Mouse (Mus musculus): ENCODE results near the gene Fam83c. TPM values are rescaled to one million over a fixed set of nuclear protein-coding genes. Genes with fewer than 3 reads are reported as not detected.

Gene Fam83c
- polyA plus RNA-seq, 1 experiment from 2014 or later, result 0.14 TPM

- Histone ChIP-seq H3K4me1 (ENCODE audit: control insufficient read depth, insufficient read depth, low read length) (no peaks in the 10 kb centered on the region), H3K27me3 (ENCODE audit: control insufficient read depth, insufficient read depth, low read length) (peaks cover 9% of the 10 kb centered on the region), H3K27ac (replicated peaks; ENCODE audit: low read depth, low read length) (no peak overlapping the region), H3K4me3 (ENCODE audit: low read depth, low read length) (no peak overlapping the region), H3K4me2 (ENCODE audit: low read depth, low read length) (no peak overlapping the region), H3K36me3 (replicated peaks; ENCODE audit: control insufficient read depth, insufficient read depth, low read depth, low read length) (no peaks in the 10 kb centered on the region), H3K9ac (replicated peaks; ENCODE audit: low read length) (no peak overlapping the region), H3K9me3 (replicated peaks; ENCODE audit: control insufficient read depth, low read length) (no peaks in the 10 kb centered on the region)
- no peak for ATAC-seq (replicated peaks; ENCODE audit: insufficient number of reproducible peaks, low FRiP score, low TSS enrichment, low read depth)
- 72% methylated on average over 3 of the region's 3 CpGs for WGBS
- DNase-seq (ENCODE audit: low spot score), result no peak
Measured at GRCm38 (mm10) chr2:155779506-155779905, 55.1 kb downstream of the Fam83c start.

- Histone ChIP-seq H3K9me3 (replicated peaks; ENCODE audit: control insufficient read depth, low read length) (no peaks in the 10 kb centered on the region), H3K4me1 (ENCODE audit: control insufficient read depth, insufficient read depth, low read length) (no peaks in the 10 kb centered on the region), H3K27ac (replicated peaks; ENCODE audit: low read depth, low read length) (no peak overlapping the region), H3K4me3 (ENCODE audit: low read depth, low read length) (no peak overlapping the region), H3K4me2 (ENCODE audit: low read depth, low read length) (no peak overlapping the region), H3K36me3 (replicated peaks; ENCODE audit: control insufficient read depth, insufficient read depth, low read depth, low read length) (no peaks in the 10 kb centered on the region), H3K9ac (replicated peaks; ENCODE audit: low read length) (no peak overlapping the region), H3K27me3 (ENCODE audit: control insufficient read depth, insufficient read depth, low read length) (peaks cover 13% of the 10 kb centered on the region)
- DNase-seq (ENCODE audit: low spot score) (no peak), ATAC-seq (replicated peaks; ENCODE audit: insufficient number of reproducible peaks, low FRiP score, low TSS enrichment, low read depth) (no peak)
- 63% methylated on average over 7 of the region's 7 CpGs for WGBS
Measured at GRCm38 (mm10) chr2:155779066-155779465, 55.6 kb downstream of the Fam83c start.

DNA sequence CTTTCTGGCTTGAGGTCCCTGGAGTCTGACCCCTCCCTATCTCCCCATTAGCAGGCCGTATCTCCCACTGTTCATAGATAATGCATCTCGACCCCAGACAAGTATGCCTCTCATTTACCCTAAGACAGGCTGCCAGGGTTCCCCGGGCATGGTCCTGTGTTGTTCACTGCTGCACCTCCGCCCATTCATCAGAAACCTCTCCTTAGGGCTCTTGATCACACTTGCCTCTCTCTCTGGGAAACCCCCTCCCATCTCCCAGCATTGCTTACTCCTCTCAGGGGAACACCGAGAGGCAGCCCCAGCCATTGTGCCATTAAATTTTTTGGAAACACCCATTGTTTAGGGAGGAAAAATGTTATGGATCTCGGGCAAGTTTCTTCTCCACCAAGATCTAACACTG is 56.6 kb downstream of the Fam83c start:
- Histone ChIP-seq H3K9me3 (replicated peaks; ENCODE audit: control insufficient read depth, low read length) (no peaks in the 10 kb centered on the region), H3K4me3 (ENCODE audit: low read depth, low read length) (no peak overlapping the region), H3K27ac (replicated peaks; ENCODE audit: low read depth, low read length) (no peak overlapping the region), H3K4me1 (ENCODE audit: control insufficient read depth, insufficient read depth, low read length) (no peaks in the 10 kb centered on the region), H3K4me2 (ENCODE audit: low read depth, low read length) (no peak overlapping the region), H3K36me3 (replicated peaks; ENCODE audit: control insufficient read depth, insufficient read depth, low read depth, low read length) (no peaks in the 10 kb centered on the region), H3K27me3 (ENCODE audit: control insufficient read depth, insufficient read depth, low read length) (peaks cover 18% of the 10 kb centered on the region), H3K9ac (replicated peaks; ENCODE audit: low read length) (no peak overlapping the region)
- 72% methylated on average over 6 of the region's 6 CpGs for WGBS
- DNase-seq (ENCODE audit: low spot score) (no peak), ATAC-seq (replicated peaks; ENCODE audit: insufficient number of reproducible peaks, low FRiP score, low TSS enrichment, low read depth) (no peak)

DNA sequence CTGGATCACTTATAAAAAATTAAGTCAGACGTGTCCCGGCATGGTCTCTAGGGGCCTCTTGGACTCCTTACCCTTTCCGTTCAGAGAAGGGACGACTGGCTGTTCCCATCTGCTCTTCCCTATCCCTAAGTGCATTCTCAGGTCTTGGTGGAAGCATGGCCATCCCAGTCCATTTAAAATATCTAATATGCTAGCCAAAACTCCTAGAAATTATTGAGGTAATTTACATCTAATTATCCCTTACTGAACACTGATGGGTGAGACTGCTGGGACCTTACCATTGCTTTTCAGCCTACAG is 57.0 kb downstream of the Fam83c start:
- H3K27me3 ChIP-seq (ENCODE audit: control insufficient read depth, insufficient read depth, low read length), result peaks cover 18% of the 10 kb centered on the region
- DNase-seq (ENCODE audit: low spot score), result no peak
- H3K9me3 ChIP-seq (replicated peaks; ENCODE audit: control insufficient read depth, low read length), result no peaks in the 10 kb centered on the region
- WGBS, result 78% methylated on average over 4 of the region's 4 CpGs
- no peaks in the 10 kb centered on the region for H3K36me3 ChIP-seq (replicated peaks; ENCODE audit: control insufficient read depth, insufficient read depth, low read depth, low read length)
- no peak overlapping the region for H3K9ac ChIP-seq (replicated peaks; ENCODE audit: low read length)
- no peak overlapping the region for H3K4me2 ChIP-seq (ENCODE audit: low read depth, low read length)
- H3K4me1 ChIP-seq (ENCODE audit: control insufficient read depth, insufficient read depth, low read length), result no peaks in the 10 kb centered on the region
- no peak overlapping the region for H3K4me3 ChIP-seq (ENCODE audit: low read depth, low read length)
- ATAC-seq (replicated peaks; ENCODE audit: insufficient number of reproducible peaks, low FRiP score, low TSS enrichment, low read depth), result no peak
- no peak overlapping the region for H3K27ac ChIP-seq (replicated peaks; ENCODE audit: low read depth, low read length)

Other genes with a start within 250 kb of the Fam83c start
- 24.0 and 24.3 TPM in 2 replicates for gene Gss, start 242.0 kb downstream of the Fam83c start, polyA plus RNA-seq (2014; fragmentation: Nextera tagmentation; extraction: Ambion mirVana)
- gene Myh7b, start 223.6 kb downstream of the Fam83c start, polyA plus RNA-seq (2014; fragmentation: Nextera tagmentation; extraction: Ambion mirVana), result 0.34 and 0.45 TPM in 2 replicates
- 143 and 148 TPM in 2 replicates for gene Trpc4ap, start 142.5 kb downstream of the Fam83c start, polyA plus RNA-seq (2014; fragmentation: Nextera tagmentation; extraction: Ambion mirVana)
- gene Edem2, start 105.4 kb downstream of the Fam83c start, polyA plus RNA-seq (2014; fragmentation: Nextera tagmentation; extraction: Ambion mirVana), result 22.7 and 28.9 TPM in 2 replicates
- not detected in 2 replicates for gene Gm17581, start 99.0 kb downstream of the Fam83c start, polyA plus RNA-seq (2014; fragmentation: Nextera tagmentation; extraction: Ambion mirVana)
- gene Procr, start 83.7 kb downstream of the Fam83c start, polyA plus RNA-seq (2014; fragmentation: Nextera tagmentation; extraction: Ambion mirVana), result 2.7 and 2.8 TPM in 2 replicates
- gene Mmp24, start 59.5 kb downstream of the Fam83c start, polyA plus RNA-seq (2014; fragmentation: Nextera tagmentation; extraction: Ambion mirVana), result 0.70 and 0.73 TPM in 2 replicates
- 5.7 and 6.6 TPM in 2 replicates for gene BC029722, start 15.4 kb downstream of the Fam83c start, polyA plus RNA-seq (2014; fragmentation: Nextera tagmentation; extraction: Ambion mirVana)
- gene Eif6, start 7.9 kb downstream of the Fam83c start, polyA plus RNA-seq (2014; fragmentation: Nextera tagmentation; extraction: Ambion mirVana), result 198 and 213 TPM in 2 replicates
- gene Uqcc1, start 95.5 kb upstream of the Fam83c start, polyA plus RNA-seq (2014; fragmentation: Nextera tagmentation; extraction: Ambion mirVana), result 85.3 and 87.7 TPM in 2 replicates
- gene Gm15557, start 105.9 kb upstream of the Fam83c start, polyA plus RNA-seq (2014; fragmentation: Nextera tagmentation; extraction: Ambion mirVana), result not detected in 2 replicates
- 3.2 TPM in 2 replicates for gene Gdf5, start 110.5 kb upstream of the Fam83c start, polyA plus RNA-seq (2014; fragmentation: Nextera tagmentation; extraction: Ambion mirVana)
- 13.4 and 14.0 TPM in 2 replicates for gene Cep250, start 121.6 kb upstream of the Fam83c start, polyA plus RNA-seq (2014; fragmentation: Nextera tagmentation; extraction: Ambion mirVana)
- 0.89 and 1.5 TPM in 2 replicates for gene 6430550D23Rik, start 173.1 kb upstream of the Fam83c start, polyA plus RNA-seq (2014; fragmentation: Nextera tagmentation; extraction: Ambion mirVana)
- gene Ergic3, start 173.2 kb upstream of the Fam83c start, polyA plus RNA-seq (2014; fragmentation: Nextera tagmentation; extraction: Ambion mirVana), result 175 and 210 TPM in 2 replicates
- 0.10 TPM in 1 of 2 replicates, not detected in the other for gene Fer1l4, start 218.1 kb upstream of the Fam83c start, polyA plus RNA-seq (2014; fragmentation: Nextera tagmentation; extraction: Ambion mirVana)
- gene Spag4, start 230.3 kb upstream of the Fam83c start, polyA plus RNA-seq (2014; fragmentation: Nextera tagmentation; extraction: Ambion mirVana), result 4.4 and 6.3 TPM in 2 replicates